Mouse (Mus musculus) bone marrow macrophage, adult 2 months (primary cell): ENCODE measurements around the gene Olfr1274-ps. TPM values are rescaled to one million over a fixed set of nuclear protein-coding genes. Genes with fewer than 3 reads are reported as not detected.

ENCODE experiments used
- H3K27ac ChIP-seq: 2 replicates; pipeline ENCODE4 v1.5.1; 2012; ENCODE audit warnings: low read depth, low read length; ENCODE audit not compliant: insufficient read depth
- H3K4me1 ChIP-seq: 2 replicates; pipeline ENCODE4 v1.6.1; 2012; ENCODE audit warnings: low read length; ENCODE audit not compliant: control insufficient read depth, insufficient read depth
- H3K4me3 ChIP-seq: 2 replicates; pipeline ENCODE4 v1.5.1; 2012; ENCODE audit warnings: mild to moderate bottlenecking, low read length, moderate library complexity; ENCODE audit not compliant: insufficient read depth
- CTCF ChIP-seq: IDR thresholded peaks from 2 replicates; pipeline ENCODE4 v1.5.1; 2012; ENCODE audit warnings: low read depth, mild to moderate bottlenecking, low read length, moderate library complexity
- POLR2A ChIP-seq: IDR thresholded peaks from 2 replicates; pipeline ENCODE4 v1.6.1; 2012; ENCODE audit warnings: mild to moderate bottlenecking, low read depth, low read length, borderline replicate concordance
- polyA plus RNA-seq: library from polyadenylated mRNA; stranded (reverse); fragments of >200 nt; gene quantifications from 2 replicates; pipeline ENCODE4 v1.2.4, GENCODE M21; 2012; ENCODE audit not compliant: missing spikeins, insufficient read depth, insufficient read length

The Olfr1274-ps gene
- polyA plus RNA-seq, 1 experiment, result not detected

GRCm38 (mm10) chr2:90443811-90444210, 45.3 kb downstream of the Olfr1274-ps start:
- H3K27ac ChIP-seq, result no peak overlapping the region
- no peaks in the 10 kb centered on the region for H3K4me1 ChIP-seq
- H3K4me3 ChIP-seq, result no peak overlapping the region
- TF ChIP-seq CTCF (no peak), POLR2A (no peak)

GRCm38 (mm10) chr2:90448967-90449740, 50.7 kb downstream of the Olfr1274-ps start:
- Histone ChIP-seq H3K27ac (no peak overlapping the region), H3K4me3 (no peak overlapping the region), H3K4me1 (no peaks in the 10 kb centered on the region)
- TF ChIP-seq CTCF (no peak), POLR2A (no peak)

- no peak overlapping the region for H3K27ac ChIP-seq
- H3K4me3 ChIP-seq, result no peak overlapping the region
- H3K4me1 ChIP-seq, result no peaks in the 10 kb centered on the region
- no peak for TF ChIP-seq POLR2A
- TF ChIP-seq CTCF, result no peak
Measured at GRCm38 (mm10) chr2:90452380-90452779, 53.9 kb downstream of the Olfr1274-ps start.

Other genes with a start within 250 kb of the Olfr1274-ps start
- not detected in 2 replicates for gene Olfr1270, start 245.6 kb upstream of the Olfr1274-ps start, polyA plus RNA-seq
- gene Olfr1506, start 174.2 kb upstream of the Olfr1274-ps start, polyA plus RNA-seq, result not detected in 2 replicates
- not detected in 2 replicates for gene Olfr142, start 141.1 kb upstream of the Olfr1274-ps start, polyA plus RNA-seq
- gene Olfr1271, start 127.7 kb upstream of the Olfr1274-ps start, polyA plus RNA-seq, result 0.12 TPM in 1 of 2 replicates, not detected in the other
- gene Olfr1272, start 105.8 kb upstream of the Olfr1274-ps start, polyA plus RNA-seq, result not detected in 2 replicates
- not detected in 2 replicates for gene Gm13769, start 76.5 kb upstream of the Olfr1274-ps start, polyA plus RNA-seq
- gene Ptprj, start 182.0 kb downstream of the Olfr1274-ps start, polyA plus RNA-seq, result 204 and 241 TPM in 2 replicates